28 mouse cellular contexts compared by ENCODE assay signal in genomic region chr3:130828346-130828745, GRCm38 (mm10).
"Had no signal": no experiment of that assay in that cellular context is flagged by ENCODE, and none has a peak within 500 bp of the region (broad histone marks: within the 10 kb centered on the region; RNA-seq: fewer than 3 reads in every experiment).

No protein-coding gene starts in this region.

- DNase-seq: left cerebral cortex, postnatal 4 days; liver; liver, embryonic 13.5 days; liver, postnatal 0 days; lung, adult 18-20 months; lung, adult 2 months; lung, embryonic 14.5 days; lung, postnatal 36 days; midbrain, embryonic 14.5 days had no signal

- H3K27ac ChIP-seq: limb, embryonic 12.5 days; limb, embryonic 13.5 days; limb, embryonic 15.5 days; liver, embryonic 12.5 days; liver, embryonic 13.5 days; liver, embryonic 14.5 days; liver, embryonic 15.5 days; lung, embryonic 15.5 days; macrophage; midbrain, embryonic 10.5 days; midbrain, embryonic 12.5 days; midbrain, embryonic 13.5 days; midbrain, embryonic 15.5 days; neural tube, embryonic 12.5 days had no signal

- H3K36me3 ChIP-seq: limb, embryonic 10.5 days; limb, embryonic 12.5 days; limb, embryonic 13.5 days; limb, embryonic 15.5 days; liver, embryonic 12.5 days; liver, embryonic 13.5 days; liver, embryonic 15.5 days; lung, embryonic 15.5 days; midbrain, embryonic 10.5 days; midbrain, embryonic 12.5 days; midbrain, embryonic 13.5 days; midbrain, embryonic 15.5 days; neural tube, embryonic 12.5 days had no signal

- H3K9ac ChIP-seq: limb, embryonic 12.5 days; limb, embryonic 13.5 days; limb, embryonic 15.5 days; liver, embryonic 12.5 days; liver, embryonic 13.5 days; liver, embryonic 14.5 days; liver, embryonic 15.5 days; liver, postnatal 0 days; lung, embryonic 14.5 days; lung, embryonic 15.5 days; midbrain, embryonic 12.5 days; midbrain, embryonic 13.5 days; midbrain, embryonic 15.5 days; neural tube, embryonic 12.5 days had no signal

- ATAC-seq: liver, embryonic 12.5 days; liver, postnatal 0 days; midbrain, embryonic 13.5 days; midbrain, embryonic 15.5 days; midbrain, embryonic 16.5 days had no signal

- H3K4me1 ChIP-seq: liver, embryonic 12.5 days; liver, embryonic 15.5 days; megakaryocyte, embryonic 14.5 days; midbrain, embryonic 15.5 days; neural tube, embryonic 12.5 days had no signal

- H3K27me3 ChIP-seq: limb, embryonic 12.5 days; limb, embryonic 13.5 days; limb, embryonic 15.5 days; liver, embryonic 12.5 days; liver, embryonic 13.5 days; liver, embryonic 15.5 days; lung, embryonic 15.5 days; midbrain, embryonic 12.5 days; midbrain, embryonic 13.5 days; midbrain, embryonic 15.5 days; neural tube, embryonic 12.5 days had no signal

- H3K4me2 ChIP-seq: limb, embryonic 12.5 days; limb, embryonic 13.5 days; limb, embryonic 15.5 days; liver, embryonic 11.5 days; liver, embryonic 12.5 days; liver, embryonic 13.5 days; liver, embryonic 15.5 days; lung, embryonic 14.5 days; lung, embryonic 15.5 days; midbrain, embryonic 11.5 days; midbrain, embryonic 12.5 days; midbrain, embryonic 13.5 days; midbrain, embryonic 15.5 days; neural tube, embryonic 12.5 days had no signal

- H3K9me3 ChIP-seq: limb, embryonic 10.5 days; limb, embryonic 12.5 days; limb, embryonic 13.5 days; limb, embryonic 15.5 days; liver, embryonic 12.5 days; liver, embryonic 13.5 days; liver, embryonic 15.5 days; lung, embryonic 15.5 days; megakaryocyte, embryonic 14.5 days; midbrain, embryonic 10.5 days; midbrain, embryonic 12.5 days; midbrain, embryonic 13.5 days; midbrain, embryonic 15.5 days; neural tube, embryonic 12.5 days had no signal

- H3K4me3 ChIP-seq: limb, embryonic 10.5 days; limb, embryonic 12.5 days; limb, embryonic 13.5 days; limb, embryonic 15.5 days; liver, embryonic 12.5 days; liver, embryonic 13.5 days; liver, embryonic 15.5 days; lung, embryonic 15.5 days; megakaryocyte, embryonic 14.5 days; midbrain, embryonic 10.5 days; midbrain, embryonic 12.5 days; midbrain, embryonic 13.5 days; midbrain, embryonic 15.5 days; myocyte; neural tube, embryonic 12.5 days had no signal
